Mouse (Mus musculus): Measurements from ENCODE around the gene Tmcc3. TPM values are rescaled to one million over a fixed set of nuclear protein-coding genes. Genes with fewer than 3 reads are reported as not detected.

Tmcc3 gene
- total RNA-seq (2021) = 10 to 100 TPM; 43.9 to 44.3 TPM
- long read RNA-seq, experiment 1, full-length matches to known transcripts = 18 of 32 reads
- long read RNA-seq, experiment 1, partial matches to known transcripts = 5 of 32 reads
- long read RNA-seq, experiment 1, other reads (novel, unspliced or antisense) = 9 of 32 reads
- long read RNA-seq, experiment 2, full-length matches to known transcripts = 18 of 40 reads
- long read RNA-seq, experiment 2, partial matches to known transcripts = 14 of 40 reads
- long read RNA-seq, experiment 2, other reads (novel, unspliced or antisense) = 8 of 40 reads

DNA sequence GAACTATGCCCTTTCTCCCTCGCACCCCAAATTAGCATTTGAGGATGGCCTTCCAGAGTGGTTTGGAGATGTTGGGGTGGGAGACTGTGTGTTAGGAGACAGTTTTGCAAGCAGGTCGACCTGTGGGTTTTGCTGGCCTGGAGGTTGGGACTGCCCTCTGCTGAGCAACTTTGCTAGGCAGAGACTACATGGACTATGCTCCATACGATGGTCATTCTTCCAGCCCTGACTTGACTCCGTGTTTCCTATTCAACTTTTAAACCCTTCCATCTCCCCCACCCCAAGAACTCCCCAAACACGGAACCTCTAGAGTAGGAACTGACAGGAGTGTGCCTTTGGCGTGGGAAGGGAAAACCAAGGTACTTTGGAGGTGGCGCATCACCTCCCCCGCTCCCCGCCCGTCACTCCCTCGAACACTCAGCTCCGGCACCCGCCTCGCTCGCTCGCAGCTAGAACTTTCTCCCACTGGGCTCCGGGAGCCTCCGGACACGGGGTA is at the start of gene Tmcc3:
Tmcc3 (plus strand) TSS at position 439 of the 496 bp plus-strand sequence.
- TF ChIP-seq CTCF (conservative IDR thresholded peaks at IDR 0.05) = peak; percentile 17; the same call in 1 of the 2 replicates
- DNase-seq (ENCODE audit: low spot score in 2 of 2) = no peak
- Histone ChIP-seq H3K27ac (peak within 1 kb of the TSS; percentile 59; the same call in 1 of the 2 replicates), H3K4me3 (peak within 1 kb of the TSS; percentile 58)

- DNase-seq (ENCODE audit: low spot score in 2 of 2) = no peak
- TF ChIP-seq CTCF (conservative IDR thresholded peaks at IDR 0.05) = no peak
- no peak overlapping the region for H3K27ac ChIP-seq
- H3K4me3 ChIP-seq = no peak overlapping the region
Observed at GRCm38 (mm10) chr10:94262646-94263045, 49.1 kb upstream of the Tmcc3 start.

DNA sequence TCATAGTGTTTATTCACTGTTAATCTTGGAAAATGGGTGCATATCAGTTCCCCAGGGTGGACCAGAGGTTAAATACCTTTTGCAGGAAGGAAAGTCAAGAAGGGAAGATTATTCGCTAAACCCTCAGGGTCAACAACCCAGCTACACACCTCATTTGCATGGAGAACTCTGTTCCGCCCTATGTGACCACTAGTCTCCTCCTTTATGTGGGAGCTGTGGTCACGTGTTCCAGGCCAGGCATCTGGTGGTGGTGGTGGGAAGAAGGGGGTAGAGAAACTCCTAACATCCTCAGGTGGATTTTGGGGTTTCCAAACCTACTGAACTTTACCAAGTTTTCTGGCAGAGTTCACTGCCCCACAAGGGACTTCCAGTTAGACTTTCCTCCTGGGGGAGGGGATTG is 48.5 kb upstream of the Tmcc3 start:
- H3K4me3 ChIP-seq = no peak overlapping the region
- H3K27ac ChIP-seq = no peak overlapping the region
- no peak for TF ChIP-seq CTCF (conservative IDR thresholded peaks at IDR 0.05)

DNA sequence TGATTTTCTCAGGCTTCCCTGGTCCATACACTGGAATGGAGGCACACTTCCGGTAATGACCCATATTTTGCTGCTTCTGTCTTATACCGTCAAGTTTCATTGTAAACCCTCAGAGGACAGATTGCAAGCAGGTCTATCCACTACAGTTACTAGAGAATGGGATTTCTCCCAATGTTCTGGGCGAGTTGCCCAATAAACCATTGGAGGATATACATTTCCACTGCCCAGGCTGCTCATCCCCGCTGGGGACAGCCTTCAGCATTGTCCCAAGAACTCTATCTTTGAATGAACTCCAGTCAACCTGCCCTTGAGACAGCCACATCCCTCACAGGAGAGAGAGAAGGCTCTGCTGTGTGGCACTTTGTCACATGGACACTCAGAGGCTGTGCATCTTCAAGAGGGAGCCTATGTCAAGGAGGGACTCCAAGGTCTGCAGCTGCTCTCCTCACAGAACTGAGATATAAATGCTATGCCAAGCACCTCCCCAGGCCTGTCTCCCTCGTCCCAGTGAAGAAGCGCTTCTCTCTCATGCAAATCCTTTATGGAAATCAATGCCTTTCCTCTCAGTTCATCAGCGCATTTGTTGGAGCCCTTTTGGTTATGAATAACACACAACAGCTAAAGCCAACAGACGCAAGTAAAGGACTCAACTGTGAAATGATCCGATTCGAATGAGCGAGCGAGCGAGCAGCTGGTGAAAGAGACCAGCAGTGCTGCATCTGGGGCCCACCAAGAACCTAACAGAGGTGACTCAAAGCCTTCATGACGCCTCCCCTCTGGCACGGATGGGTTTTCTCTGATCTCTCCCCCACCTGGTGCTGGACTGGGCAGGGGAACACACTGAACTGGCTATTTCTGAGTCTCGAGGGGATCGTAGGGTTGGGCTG is 45.9 kb upstream of the Tmcc3 start:
- TF ChIP-seq CTCF (conservative IDR thresholded peaks at IDR 0.05) = no peak
- no peak for DNase-seq (ENCODE audit: low spot score in 2 of 2)
- Histone ChIP-seq H3K27ac (no peak overlapping the region), H3K4me3 (no peak overlapping the region)

More for the DNA sequence above, 48.5 kb upstream of the Tmcc3 start:
- no peak for DNase-seq (ENCODE audit: low spot score in 2 of 2)

DNA sequence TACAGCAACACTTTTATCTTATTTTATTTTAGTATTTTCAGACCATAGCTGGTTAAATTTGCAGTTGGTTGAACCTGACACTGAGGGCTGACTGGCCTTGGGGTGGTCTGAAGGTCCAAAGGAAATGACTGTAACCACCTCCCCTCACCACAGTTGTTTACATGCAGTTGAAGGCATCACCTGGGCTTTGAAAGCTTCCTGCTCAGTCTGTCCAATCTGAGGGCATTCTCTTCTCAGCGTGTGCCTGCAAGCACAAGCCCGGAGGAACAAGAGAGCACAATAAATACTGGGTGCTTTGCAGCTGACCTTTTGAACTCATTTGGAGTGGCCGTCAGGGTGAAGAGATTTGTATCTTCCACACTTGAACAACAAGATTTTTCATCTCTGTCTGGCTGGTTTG is 36.4 kb upstream of the Tmcc3 start:
- DNase-seq (ENCODE audit: low spot score in 2 of 2) = no peak
- no peak for TF ChIP-seq CTCF (conservative IDR thresholded peaks at IDR 0.05)
- no peak overlapping the region for H3K4me3 ChIP-seq
- H3K27ac ChIP-seq = no peak overlapping the region

DNA sequence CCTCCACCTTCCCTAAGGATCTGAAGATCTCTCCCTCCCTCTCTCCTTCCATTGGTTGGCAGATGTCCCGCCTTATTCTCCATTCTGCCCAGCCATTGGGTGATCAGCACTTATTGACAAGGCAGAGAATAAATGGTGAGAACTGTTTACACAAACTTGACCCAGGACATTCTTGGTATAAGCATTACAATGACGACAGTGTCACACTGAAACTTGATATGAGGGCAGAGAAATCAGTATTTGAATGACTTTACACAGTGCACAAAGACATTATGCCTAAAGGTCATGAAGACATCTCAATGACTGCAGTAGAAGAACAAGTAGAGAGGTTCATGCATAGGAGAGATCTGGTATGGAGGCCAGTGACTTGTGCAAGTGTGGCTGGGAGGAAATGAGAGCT is 35.2 kb upstream of the Tmcc3 start:
- no peak for TF ChIP-seq CTCF (conservative IDR thresholded peaks at IDR 0.05)
- Histone ChIP-seq H3K27ac (no peak overlapping the region), H3K4me3 (no peak overlapping the region)
- no peak for DNase-seq (ENCODE audit: low spot score in 2 of 2)

DNA sequence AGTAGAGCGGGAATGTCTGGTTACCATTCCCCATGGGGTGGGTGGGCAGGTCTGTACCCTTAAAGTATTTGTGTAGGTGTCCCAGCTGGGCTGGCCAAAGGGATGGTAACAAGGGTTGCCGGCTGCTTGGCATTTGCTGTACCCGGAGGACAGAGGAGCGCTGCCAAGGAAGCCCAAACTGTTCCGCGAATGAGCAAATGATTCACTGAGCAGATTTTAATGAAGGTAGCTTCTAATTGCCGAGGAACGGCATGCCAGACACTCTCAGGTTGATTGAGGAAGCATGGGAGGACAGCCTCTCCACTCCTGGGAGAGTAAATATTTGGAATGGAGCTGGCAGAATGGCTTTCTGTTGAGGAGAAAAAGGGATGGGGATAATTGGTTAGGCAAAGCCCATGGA is 29.6 kb upstream of the Tmcc3 start:
- Histone ChIP-seq H3K4me3 (no peak overlapping the region), H3K27ac (no peak overlapping the region)
- peak in 1 of 2 experiments; percentile 16 for DNase-seq (ENCODE audit: low spot score in 2 of 2)
- TF ChIP-seq CTCF (conservative IDR thresholded peaks at IDR 0.05) = no peak

DNA sequence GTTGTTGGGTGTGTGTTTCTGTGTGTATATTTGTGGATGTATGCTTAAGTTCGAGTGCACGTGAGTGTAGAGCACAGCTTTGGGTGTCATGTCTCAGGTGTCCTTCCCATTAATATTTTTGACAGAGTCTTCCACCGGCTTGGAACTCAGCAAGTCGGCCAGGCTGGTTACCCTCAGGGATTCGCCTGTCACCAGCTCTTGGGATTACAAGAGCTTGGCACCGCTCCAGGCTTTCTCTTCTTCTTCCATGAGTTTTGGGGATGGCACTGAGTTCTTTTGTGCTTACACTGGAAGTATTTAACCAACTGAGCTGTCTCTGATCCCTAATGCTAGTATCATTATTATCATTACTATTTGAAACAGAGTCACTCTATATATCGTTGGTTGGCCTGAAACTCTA is 29.0 kb upstream of the Tmcc3 start:
- no peak overlapping the region for H3K4me3 ChIP-seq
- no peak for DNase-seq (ENCODE audit: low spot score in 2 of 2)

DNA sequence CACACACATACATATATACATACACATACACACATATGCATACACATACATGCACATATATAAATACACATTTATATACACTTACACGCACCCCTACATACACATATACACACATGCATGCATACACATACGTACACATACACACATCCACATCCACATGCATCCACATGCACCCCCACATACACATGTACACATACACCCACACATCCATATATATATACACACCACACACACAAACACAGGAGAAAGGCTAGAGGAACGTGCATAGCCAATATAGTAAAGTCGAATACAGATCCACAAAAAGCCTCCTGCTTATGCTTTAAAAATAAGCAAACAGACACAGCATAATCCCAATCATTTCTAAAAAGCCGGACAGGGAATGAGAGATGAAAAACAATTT is 17.3 kb upstream of the Tmcc3 start:
- no peak overlapping the region for H3K27ac ChIP-seq

More for the DNA sequence above, 29.0 kb upstream of the Tmcc3 start:
- no peak for TF ChIP-seq CTCF (conservative IDR thresholded peaks at IDR 0.05)
- H3K27ac ChIP-seq = no peak overlapping the region

DNA sequence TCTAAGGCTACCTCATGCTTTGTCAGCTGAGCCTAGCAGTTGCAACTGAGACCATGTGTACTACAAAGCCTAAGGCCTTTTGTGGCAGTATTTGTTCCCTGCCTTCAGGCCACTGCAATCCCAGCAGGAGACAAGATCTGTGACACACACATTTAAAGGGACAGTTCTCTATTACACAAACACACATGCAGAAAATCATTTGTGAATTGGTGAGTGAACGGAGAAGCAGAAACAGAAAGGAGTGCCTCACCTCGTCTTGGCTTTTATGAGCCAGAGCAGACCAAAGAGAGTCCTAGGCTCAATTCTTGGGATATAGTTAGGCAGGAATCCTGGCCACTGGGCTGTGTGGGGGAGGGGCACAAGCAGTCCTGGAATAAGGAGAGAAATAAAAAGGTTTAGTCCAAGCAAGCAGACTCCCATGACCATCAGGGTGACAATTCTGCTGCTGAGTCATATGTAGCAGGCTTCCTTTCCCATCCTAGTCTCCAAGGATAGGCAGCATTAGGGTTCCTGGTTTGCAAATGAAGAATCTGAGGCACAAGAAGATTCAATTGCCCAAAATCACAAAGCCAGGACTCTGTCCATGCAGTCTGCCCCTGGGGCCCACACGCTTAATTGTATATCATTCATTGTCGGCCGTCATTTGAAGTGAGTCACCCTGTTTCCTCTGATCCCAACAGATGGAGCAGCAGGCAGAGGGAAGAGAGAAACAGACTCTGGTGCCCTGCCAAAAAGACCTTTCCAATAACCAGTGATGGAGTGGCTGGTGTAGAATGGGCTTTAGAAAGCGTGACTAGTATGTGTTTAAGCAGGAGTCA is 16.6 kb upstream of the Tmcc3 start:
- H3K4me3 ChIP-seq = no peak overlapping the region
- peak overlapping the region; percentile 7; the same call in 1 of the 2 replicates for H3K27ac ChIP-seq
- TF ChIP-seq CTCF (conservative IDR thresholded peaks at IDR 0.05) = no peak
- DNase-seq (ENCODE audit: low spot score in 2 of 2) = no peak

More for the DNA sequence above, 17.3 kb upstream of the Tmcc3 start:
- TF ChIP-seq CTCF (conservative IDR thresholded peaks at IDR 0.05) = no peak
- no peak overlapping the region for H3K4me3 ChIP-seq
- no peak for DNase-seq (ENCODE audit: low spot score in 2 of 2)

- no peak overlapping the region for H3K27ac ChIP-seq
- no peak for DNase-seq (ENCODE audit: low spot score in 2 of 2)
- H3K4me3 ChIP-seq = no peak overlapping the region
- no peak for TF ChIP-seq CTCF (conservative IDR thresholded peaks at IDR 0.05)
Observed at GRCm38 (mm10) chr10:94295923-94296605, 15.7 kb upstream of the Tmcc3 start.

DNA sequence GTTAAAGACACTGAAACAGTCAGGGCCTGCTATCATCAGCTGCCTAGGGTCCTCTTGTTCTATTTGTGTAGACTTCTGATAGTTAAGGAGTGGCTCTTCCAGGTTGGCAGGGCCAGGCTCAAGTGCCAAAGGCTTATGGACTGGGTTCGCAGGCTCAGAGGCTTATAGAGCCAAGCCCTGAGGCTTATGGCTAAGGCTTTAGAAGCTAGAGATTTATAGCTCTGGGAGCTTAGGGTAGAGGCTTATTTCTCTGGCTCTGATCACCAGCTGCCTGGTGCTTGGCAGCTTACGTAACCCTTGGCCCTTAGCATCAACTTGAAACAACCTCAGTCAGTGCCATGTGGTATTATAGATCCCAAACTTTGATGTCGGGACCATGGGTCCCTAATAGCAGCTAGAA is 13.3 kb upstream of the Tmcc3 start, which contains the start of gene Gm4792:
Gm4792 (minus strand) TSS at position 233 of the 400 bp plus-strand sequence.
- Histone ChIP-seq H3K4me3 (no peak within 1 kb of the TSS), H3K27ac (no peak within 1 kb of the TSS)
- no peak for DNase-seq (ENCODE audit: low spot score in 2 of 2)
- TF ChIP-seq CTCF (conservative IDR thresholded peaks at IDR 0.05) = no peak
